Mouse (Mus musculus) ES-E14 (cell line): ENCODE measurements at regions not wholly inside any gene's neighbourhood (a gene's known extent, or its start where the extent isn't known, plus 50 kb on each side); places are given as distances from the start of the nearest gene placed in this dataset.

ENCODE experiments used
- DNase-seq: peaks from one replicate; pipeline ENCODE4 v3.0.0-alpha.2; 2013; ENCODE audit warnings: low read depth, low spot score
- H3K27ac ChIP-seq: 2 replicates; pipeline ENCODE4 v1.5.1; 2012; ENCODE audit warnings: low read depth, mild to moderate bottlenecking, low read length, moderate library complexity, mixed read lengths; ENCODE audit not compliant: poor library complexity, insufficient read depth, severe bottlenecking
- H3K36me3 ChIP-seq: 2 replicates; pipeline ENCODE4 v1.6.1; 2012; ENCODE audit warnings: mild to moderate bottlenecking, low read length, moderate library complexity, mixed read lengths; ENCODE audit not compliant: control insufficient read depth, poor library complexity, insufficient read depth, severe bottlenecking
- H3K4me1 ChIP-seq, 2 experiments: fragments of 150-350 bp in 1 of 2; sonication (generic) in 1 of 2; 2 replicates each; pipeline ENCODE4 v1.6.1; 2012; ENCODE audit warnings: low read length in 2 of 2, mild to moderate bottlenecking in 1 of 2, mixed read lengths in 1 of 2; ENCODE audit not compliant: control insufficient read depth in 2 of 2, insufficient read depth in 2 of 2, poor library complexity in 1 of 2
- H3K4me3 ChIP-seq, 2 experiments: fragments of 150-350 bp in 1 of 2; sonication (generic) in 1 of 2; 2 replicates each; pipeline ENCODE4 v1.5.1; 2012; ENCODE audit warnings: low read length in 2 of 2, low read depth in 1 of 2, mild to moderate bottlenecking in 1 of 2, mixed read lengths in 1 of 2; ENCODE audit not compliant: insufficient read depth in 1 of 2, poor library complexity in 1 of 2, severe bottlenecking in 1 of 2
- H3K9ac ChIP-seq: 2 replicates; pipeline ENCODE4 v1.6.1; 2012; ENCODE audit warnings: low read depth, mild to moderate bottlenecking, low read length, mixed read lengths; ENCODE audit not compliant: poor library complexity, insufficient read depth, severe bottlenecking
- H3K9me3 ChIP-seq: fragments of 150-350 bp; sonication (generic); 2 replicates; pipeline ENCODE4 v1.6.1; 2012; ENCODE audit warnings: low read depth, mild to moderate bottlenecking, low read length; ENCODE audit not compliant: control insufficient read depth, insufficient read depth
- CHD2 ChIP-seq: IDR thresholded peaks from 2 replicates; pipeline ENCODE4 v1.6.1; 2014; ENCODE audit warnings: mild to moderate bottlenecking, low read depth, low read length, inconsistent platforms
- HCFC1 ChIP-seq: IDR thresholded peaks from 2 replicates; pipeline ENCODE4 v1.6.1; 2012; ENCODE audit warnings: low read length, inconsistent platforms, borderline replicate concordance; ENCODE audit not compliant: insufficient read depth
- MAFK ChIP-seq: IDR thresholded peaks from 2 replicates; pipeline ENCODE4 v1.6.1; 2014; ENCODE audit warnings: mild to moderate bottlenecking, low read depth, low read length, inconsistent platforms; ENCODE audit not compliant: insufficient read depth
- ZC3H11A ChIP-seq: IDR thresholded peaks from 2 replicates; pipeline ENCODE4 v1.6.1; 2012; ENCODE audit warnings: low read depth, mild to moderate bottlenecking, inconsistent platforms, low read length, borderline replicate concordance
- ZNF384 ChIP-seq: IDR thresholded peaks from 2 replicates; pipeline ENCODE4 v1.6.1; 2012; ENCODE audit warnings: low read depth, low read length, inconsistent platforms
- in situ Hi-C, 2 experiments: fragments of 600-800 bp; cut with MboI; formaldehyde crosslinking; loops; one replicate each; pipeline ENCODE4 v1.15.1; 2025; ENCODE audit warnings: low sequenced_read_pairs in 2 of 2, inconsistent platforms in 1 of 2; ENCODE audit not compliant: unreplicated experiment in 2 of 2

DNA sequence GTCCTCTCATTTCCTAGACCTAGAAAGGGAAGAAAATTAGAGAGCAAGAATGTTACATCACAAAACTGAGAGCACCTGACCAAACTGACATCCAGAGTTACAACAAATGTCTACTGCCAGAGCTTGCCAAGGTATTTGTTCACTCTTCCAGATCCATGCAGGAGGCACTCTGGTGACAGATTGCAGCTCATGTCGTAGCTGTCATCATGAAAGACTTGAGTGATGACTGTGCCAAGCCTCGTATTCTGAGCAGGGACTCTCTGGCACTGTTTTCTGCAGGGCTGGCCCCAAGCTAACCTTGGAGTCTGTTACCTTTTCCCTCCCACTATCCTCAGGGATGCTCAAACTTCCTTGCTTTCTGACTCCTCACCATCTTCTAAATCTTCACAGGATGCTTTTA is 192.2 kb downstream of the Kif20b start:
- no peak overlapping the region for H3K27ac ChIP-seq
- no peak for DNase-seq
- no peaks in the 10 kb centered on the region for H3K4me1 ChIP-seq
- TF ChIP-seq MAFK (no peak), CHD2 (no peak), ZNF384 (no peak), HCFC1 (no peak), ZC3H11A (no peak)
- no peaks in the 10 kb centered on the region for H3K36me3 ChIP-seq
- no peaks in the 10 kb centered on the region for H3K9me3 ChIP-seq
- H3K9ac ChIP-seq = no peak overlapping the region
- H3K4me3 ChIP-seq = no peak overlapping the region
- in situ Hi-C loops = no loop called here

DNA sequence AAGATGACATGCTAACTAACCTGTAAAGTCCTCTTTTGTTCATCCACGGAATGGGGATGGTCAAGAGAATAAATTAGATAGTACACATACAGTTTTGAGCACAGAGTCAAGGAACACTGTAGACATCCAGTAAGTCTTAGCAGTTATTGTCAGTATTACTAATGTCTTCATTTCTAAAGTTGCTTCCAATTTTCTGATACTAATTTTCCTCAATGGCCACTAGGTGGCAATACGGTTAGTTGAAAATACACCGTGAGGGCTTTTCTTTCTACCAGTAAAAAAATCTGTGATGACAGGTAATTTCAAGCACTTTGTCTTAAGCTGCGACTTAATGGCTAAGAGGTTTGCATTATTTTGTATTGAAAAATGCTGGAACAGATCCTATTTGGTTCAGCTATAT is 203.1 kb downstream of the Kif20b start:
- Histone ChIP-seq H3K9ac (no peak overlapping the region), H3K36me3 (no peaks in the 10 kb centered on the region), H3K9me3 (no peaks in the 10 kb centered on the region), H3K4me1 (no peaks in the 10 kb centered on the region), H3K27ac (no peak overlapping the region), H3K4me3 (no peak overlapping the region)
- in situ Hi-C loops = no loop called here
- DNase-seq = peak; percentile 6
- no peak for TF ChIP-seq CHD2
- TF ChIP-seq ZNF384 = no peak
- TF ChIP-seq MAFK = no peak
- peak; percentile 44; the same call in 1 of the 2 replicates for TF ChIP-seq ZC3H11A

DNA sequence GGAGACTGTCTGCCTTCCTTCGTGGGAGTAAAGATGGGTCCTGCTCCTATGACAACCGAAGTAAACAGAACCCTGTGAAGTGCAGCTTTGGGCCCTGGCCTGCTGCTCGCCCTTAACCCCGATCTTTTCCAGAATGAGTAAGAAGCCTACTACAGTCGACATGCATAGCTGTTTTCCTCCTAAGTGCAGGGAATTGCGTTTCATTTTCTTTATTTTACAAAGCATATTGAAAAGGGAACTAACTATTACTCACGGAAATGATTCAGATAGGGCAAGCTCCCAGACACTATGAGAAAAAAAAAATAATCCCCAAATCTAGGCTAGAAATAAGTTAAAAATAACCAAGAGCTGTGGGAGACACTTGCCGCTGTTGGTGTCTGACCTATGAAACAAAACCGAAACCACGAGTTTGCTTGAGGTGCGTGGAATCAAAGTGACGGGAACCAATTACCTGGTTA is 204.5 kb downstream of the Kif20b start:
- no peak for DNase-seq
- no peak for TF ChIP-seq ZNF384
- TF ChIP-seq ZC3H11A = no peak
- no peak for TF ChIP-seq MAFK
- no peak for TF ChIP-seq CHD2
- TF ChIP-seq HCFC1 = no peak
- Histone ChIP-seq H3K9me3 (no peaks in the 10 kb centered on the region), H3K9ac (no peak overlapping the region), H3K4me1 (no peaks in the 10 kb centered on the region), H3K36me3 (no peaks in the 10 kb centered on the region), H3K4me3 (no peak overlapping the region), H3K27ac (no peak overlapping the region)
- in situ Hi-C loops = no loop called here

DNA sequence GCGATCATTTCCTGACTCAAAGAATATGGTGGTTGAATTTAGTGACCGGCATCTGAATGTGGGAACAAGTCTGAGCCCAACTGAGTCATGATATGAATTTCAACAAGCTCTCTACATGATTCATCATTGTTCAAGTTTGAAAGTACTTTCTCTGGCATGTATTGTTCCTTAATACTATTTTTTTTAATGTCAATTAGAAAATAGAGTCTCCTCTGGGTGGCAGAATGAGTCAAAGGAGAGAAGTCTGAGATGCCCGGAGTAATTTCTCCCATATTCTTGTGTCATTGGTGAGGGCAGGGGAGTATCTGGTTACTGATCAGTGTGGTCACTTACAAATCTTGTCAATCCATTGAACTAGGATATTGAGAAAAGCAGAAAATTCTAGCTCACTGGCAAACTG is 205.9 kb downstream of the Kif20b start:
- Histone ChIP-seq H3K4me3 (no peak overlapping the region), H3K4me1 (no peaks in the 10 kb centered on the region), H3K9ac (no peak overlapping the region), H3K9me3 (no peaks in the 10 kb centered on the region), H3K36me3 (no peaks in the 10 kb centered on the region), H3K27ac (no peak overlapping the region)
- in situ Hi-C loops = no loop called here
- DNase-seq = no peak
- no peak for TF ChIP-seq HCFC1
- TF ChIP-seq ZNF384 = no peak
- no peak for TF ChIP-seq CHD2
- no peak for TF ChIP-seq MAFK
- TF ChIP-seq ZC3H11A = no peak

DNA sequence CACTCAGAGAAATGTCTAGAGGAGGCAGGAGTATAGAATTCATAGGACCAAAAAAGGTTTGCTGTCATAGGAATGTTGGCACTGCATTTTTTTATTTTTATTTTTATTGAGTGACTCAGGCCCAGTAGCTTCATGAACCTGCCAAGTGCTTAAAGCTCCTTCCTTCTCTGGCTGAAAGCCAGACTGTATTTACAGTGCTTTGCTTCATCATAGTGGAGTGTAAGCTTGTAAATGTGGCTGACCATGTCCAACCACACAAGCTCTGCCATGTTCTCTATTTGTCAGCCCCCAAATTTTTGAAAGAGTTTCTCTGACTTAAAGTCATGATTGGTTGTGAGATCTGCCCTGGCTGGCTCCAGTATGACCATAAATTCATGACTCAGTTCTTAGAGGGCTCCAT is 221.0 kb downstream of the Kif20b start:
- no peaks in the 10 kb centered on the region for H3K9me3 ChIP-seq
- in situ Hi-C loops = no loop called here
- no peak overlapping the region for H3K4me3 ChIP-seq
- no peaks in the 10 kb centered on the region for H3K36me3 ChIP-seq
- no peak for TF ChIP-seq CHD2
- TF ChIP-seq ZNF384 = no peak
- TF ChIP-seq ZC3H11A = no peak
- TF ChIP-seq HCFC1 = no peak
- no peak for TF ChIP-seq MAFK
- no peak overlapping the region for H3K27ac ChIP-seq
- H3K9ac ChIP-seq = no peak overlapping the region
- no peak for DNase-seq
- H3K4me1 ChIP-seq = no peaks in the 10 kb centered on the region
